Mouse (Mus musculus): ENCODE measurements at regions not wholly inside any gene's neighbourhood (a gene's known extent, or its start where the extent isn't known, plus 50 kb on each side); places are given as distances from the start of the nearest gene placed in this dataset.
A peak's percentile ranks its signal among the peaks of the same experiment; 100 is the strongest.

DNA sequence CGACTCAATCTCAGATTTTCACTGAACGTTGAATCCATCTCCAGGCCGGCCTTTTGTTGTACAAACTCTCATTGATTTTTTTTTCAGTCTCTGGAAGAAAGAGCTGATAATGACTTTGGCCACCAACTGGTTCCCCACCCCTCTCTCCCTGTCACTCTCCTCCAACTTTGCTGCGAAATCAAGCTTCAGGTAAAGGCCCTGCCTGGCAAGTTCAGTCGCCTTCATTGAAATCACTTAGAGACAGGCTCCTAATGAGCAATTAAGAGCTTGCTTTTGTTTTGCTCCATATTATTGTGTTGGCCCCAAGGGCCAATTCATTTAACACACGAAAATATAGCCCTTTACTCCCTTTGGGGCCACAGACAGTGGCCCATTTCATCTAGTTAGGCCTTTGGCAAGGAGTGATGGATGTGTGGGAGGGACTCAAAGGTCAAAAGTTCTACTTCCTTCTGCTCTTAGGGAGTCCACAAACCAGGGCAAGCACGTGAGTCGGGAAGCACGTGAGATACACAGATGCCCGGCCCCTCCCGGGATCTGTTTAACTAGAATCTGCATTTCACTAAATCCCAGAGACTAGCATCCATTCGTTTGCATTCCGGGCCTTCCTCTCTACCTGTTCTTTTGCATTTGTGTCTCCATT, 120.0 kb downstream of the Dact1 start:
- no peak for DNase-seq

GRCm38 (mm10) chr12:71430331-71430730, 120.6 kb downstream of the Dact1 start:
- no peak for DNase-seq

- no peak for DNase-seq
Observed at GRCm38 (mm10) chr12:71431116-71431515, 121.4 kb downstream of the Dact1 start.

DNA sequence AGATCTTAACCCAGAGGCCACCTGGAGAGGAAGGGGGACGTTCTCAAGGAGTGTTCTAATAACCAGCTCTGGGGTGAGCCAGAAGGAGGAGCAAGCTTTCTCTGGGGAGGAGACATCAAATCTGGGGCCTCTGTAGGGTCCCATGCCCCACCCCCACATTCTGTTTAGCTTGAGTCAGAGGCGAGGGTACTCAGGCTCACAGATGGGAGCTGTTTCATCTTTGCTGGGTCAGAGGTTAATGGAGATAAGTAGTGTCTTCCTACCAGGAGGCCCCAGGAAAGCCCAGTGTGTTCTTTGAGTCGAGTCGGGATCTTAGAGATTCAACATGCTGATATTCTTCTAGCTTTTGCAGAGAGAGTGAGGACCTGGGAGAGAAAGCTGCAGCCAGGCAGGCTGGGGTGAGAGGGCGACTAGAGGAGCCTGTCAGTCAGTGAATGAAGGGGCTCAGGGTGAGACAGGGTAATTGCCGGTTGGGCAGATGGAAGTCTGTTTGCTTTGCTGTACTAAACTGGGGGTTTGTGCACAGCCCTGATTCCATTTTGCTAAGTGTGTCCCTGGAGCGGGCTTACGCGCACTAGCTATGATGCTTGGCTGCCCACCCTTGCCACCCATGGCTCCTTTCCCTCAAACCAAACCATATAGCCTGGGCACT, 124.0 kb downstream of the Dact1 start:
- DNase-seq = no peak

- peak; percentile 83 for DNase-seq
Observed at GRCm38 (mm10) chr12:71438254-71438653, 128.6 kb downstream of the Dact1 start.

DNA sequence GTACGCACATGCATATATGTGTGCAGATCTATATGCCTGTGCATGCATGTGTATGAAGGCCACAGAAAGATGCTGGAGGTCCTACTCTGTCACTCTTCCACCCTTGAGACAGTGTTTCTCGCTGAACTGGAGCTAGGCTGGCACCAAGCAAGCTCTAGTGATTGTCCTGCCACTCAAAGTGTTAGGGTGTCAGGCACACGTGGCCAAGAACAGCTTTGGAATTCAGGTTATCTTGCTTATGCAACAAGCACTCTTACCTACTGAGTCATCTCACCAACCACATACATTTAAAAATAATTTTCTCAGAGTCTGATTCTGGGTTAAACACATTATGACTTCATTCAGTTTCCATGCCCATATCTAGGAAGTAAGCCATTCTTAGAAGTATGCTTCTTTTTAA, 131.2 kb downstream of the Dact1 start:
- DNase-seq = no peak

GRCm38 (mm10) chr12:71441272-71441671, 131.6 kb downstream of the Dact1 start:
- DNase-seq = no peak

DNA sequence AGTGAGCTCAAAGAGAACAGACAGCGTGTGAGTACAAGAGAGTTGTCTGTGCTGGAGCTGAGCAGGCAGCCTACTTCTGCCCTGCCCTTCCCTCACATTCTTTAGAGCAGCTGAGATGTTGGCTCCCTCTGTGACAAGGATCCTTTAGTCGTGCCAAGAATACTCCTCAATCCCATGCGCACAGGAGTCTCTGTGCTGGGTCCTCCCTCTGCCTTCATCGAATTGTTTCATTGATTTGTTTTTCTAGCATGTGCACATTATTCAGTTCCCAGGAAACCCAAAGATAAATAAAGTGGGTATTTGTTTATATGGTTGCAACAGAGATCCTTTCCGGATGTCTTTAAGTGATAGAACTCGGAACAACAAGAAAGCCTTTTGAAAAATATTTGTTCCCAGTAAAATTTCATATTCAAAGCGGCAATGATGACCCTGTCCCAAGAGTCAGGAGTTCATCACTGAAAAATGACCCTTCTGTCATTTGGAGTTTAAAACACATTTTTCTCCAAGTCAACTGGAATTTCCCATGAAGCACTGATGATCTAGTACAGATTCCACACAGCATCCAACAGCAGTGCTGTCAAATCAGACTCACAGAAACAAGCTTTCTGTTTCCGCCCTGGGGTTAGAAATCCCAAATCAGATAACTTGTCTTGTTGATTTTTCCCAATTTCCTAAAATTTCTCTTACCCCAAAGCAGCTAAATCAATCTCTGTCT, 136.7 kb downstream of the Dact1 start:
- no peak for DNase-seq

DNA sequence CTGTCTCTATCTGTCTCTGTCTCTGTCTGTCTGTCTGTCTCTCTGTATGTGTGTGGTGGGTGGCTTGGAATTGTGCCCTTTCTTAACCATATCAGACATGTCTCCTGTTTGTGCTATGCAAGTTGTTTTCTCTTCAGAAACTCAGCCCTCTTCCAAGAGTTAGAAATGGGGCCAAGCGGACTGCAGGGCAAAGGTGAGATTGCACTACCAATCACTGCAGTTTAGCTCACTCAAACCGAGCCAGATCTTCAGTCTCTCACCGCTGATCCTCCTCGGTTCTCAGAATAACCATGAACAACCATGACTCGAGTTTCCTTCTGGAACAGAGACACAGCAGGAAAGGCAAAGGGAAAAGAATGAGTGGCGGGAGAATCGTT, 137.2 kb downstream of the Dact1 start:
- no peak for DNase-seq

DNA sequence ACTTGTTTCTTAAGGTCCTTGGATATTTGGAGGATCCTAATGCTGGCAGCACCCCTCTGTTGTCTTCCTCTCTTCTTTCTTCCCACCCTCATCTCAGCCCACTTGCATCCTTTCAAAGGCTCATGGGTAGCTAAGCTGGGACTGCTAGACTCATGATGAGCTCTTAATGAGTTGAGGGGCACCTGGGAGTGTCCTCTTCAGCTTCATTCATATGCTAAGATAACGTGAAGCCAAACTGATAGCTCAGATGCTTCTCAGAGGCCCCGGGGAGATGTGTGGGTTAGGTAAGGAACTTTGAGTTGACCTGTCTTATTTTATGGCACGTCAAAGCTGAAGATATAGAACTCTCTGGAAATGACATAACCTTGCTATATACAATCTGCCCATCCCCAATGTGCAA, 139.3 kb downstream of the Dact1 start:
- no peak for DNase-seq

DNA sequence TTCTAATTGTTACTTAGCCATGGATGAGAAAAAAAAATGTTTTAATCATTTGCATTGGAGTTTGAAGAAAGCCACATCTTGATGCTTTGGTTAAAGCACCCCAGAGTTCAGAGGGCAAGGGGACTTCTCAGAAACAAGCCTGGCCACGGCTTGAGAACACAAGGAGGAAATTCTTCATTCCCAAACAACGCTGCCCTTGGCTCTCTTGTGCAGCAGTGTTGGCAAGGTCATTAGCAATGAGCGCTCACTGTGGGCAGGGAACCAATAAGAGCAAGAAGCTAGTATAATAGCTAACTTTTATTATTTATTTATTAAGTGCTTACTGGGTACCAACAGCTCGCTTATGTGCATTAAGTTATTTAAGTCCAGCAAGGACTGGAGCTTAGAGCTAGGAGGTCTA, 140.4 kb downstream of the Dact1 start:
- no peak for DNase-seq

DNA sequence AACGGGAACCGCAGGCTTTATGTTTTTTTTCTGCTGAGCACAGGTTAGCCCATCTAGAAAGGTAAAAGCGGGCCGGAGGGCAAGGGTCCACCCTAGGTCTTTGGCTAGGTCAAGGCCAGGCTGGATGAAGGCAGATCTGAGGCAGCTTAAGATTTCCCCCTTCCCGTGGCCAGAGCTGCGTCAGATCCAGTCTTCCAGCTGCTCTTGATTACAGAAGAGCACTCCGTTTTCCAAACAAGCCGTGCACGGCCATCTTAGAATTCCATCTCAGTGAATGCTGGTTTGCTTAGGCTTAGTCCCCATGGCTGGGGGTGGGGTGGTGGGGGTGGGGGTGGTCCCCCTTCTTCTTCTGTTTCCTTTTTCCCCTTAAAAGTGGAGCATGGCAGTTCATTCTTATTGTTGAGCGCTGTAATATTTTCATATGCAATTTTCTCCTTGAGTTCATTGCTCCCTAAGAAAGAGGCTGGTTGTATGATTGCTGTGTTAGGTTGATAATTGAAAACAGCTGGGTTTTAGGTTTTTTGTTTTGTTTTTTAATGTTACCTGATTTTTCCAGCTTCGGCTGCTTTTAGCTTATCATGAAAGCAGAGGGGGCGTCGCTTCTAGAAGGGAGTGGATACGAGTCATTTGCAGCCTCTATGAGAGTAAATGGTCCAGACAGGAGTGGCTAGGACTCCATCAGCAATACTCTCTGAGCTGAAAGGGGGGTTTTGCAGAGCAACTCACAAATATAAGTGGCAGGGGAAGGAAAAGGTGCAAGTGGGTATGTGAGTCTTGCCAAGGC, 141.2 kb downstream of the Dact1 start:
- no peak for DNase-seq

GRCm38 (mm10) chr12:71456900-71457299, 147.2 kb downstream of the Dact1 start:
- no peak for DNase-seq

GRCm38 (mm10) chr12:71458559-71459176, 149.0 kb downstream of the Dact1 start:
- no peak for DNase-seq

- no peak for DNase-seq
Observed at GRCm38 (mm10) chr12:71460643-71461042, 151.0 kb downstream of the Dact1 start.

DNA sequence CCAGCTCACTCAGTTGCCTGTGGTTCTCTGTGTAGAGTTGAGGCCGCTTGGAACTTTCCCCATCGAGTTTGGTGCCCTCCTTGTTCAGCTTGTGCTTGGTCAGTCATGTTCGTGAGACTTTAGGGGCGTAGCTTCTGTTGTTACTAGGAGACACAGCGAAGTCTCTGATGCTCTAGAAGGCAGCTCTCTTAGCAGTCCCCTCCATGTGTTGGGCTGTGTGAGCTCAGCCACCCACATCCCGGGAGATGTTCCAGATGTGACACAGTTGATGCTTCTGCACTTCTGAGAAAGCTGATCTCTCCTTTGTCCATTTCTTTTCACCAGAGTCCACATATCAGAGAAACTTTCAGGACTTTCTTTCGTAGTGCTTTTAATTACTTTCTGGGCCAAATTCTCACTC, 158.1 kb downstream of the Dact1 start:
- DNase-seq = no peak

- no peak for DNase-seq
Observed at GRCm38 (mm10) chr12:71468324-71468723, 158.6 kb downstream of the Dact1 start.

- no peak for DNase-seq
Observed at GRCm38 (mm10) chr12:71470983-71471715, 161.5 kb downstream of the Dact1 start.

DNA sequence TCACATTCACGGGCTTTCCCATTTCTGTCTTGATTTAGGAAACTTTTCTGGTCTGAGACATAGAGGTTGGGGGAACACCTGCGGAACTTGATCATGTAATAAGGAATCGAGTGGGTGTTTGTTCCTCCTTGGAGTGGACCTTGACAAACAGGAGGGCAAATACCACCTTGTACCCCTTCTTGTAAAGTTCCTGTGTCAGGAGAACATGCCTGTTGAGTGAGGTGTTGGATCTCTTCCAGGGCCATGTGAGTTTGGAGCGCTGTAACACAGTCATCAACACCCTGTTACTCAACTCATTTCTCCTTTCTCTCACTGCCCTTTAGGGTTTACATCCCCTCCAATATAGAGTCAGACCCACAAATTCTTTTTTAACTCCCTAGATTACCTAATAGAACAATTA, 162.0 kb downstream of the Dact1 start:
- no peak for DNase-seq

DNA sequence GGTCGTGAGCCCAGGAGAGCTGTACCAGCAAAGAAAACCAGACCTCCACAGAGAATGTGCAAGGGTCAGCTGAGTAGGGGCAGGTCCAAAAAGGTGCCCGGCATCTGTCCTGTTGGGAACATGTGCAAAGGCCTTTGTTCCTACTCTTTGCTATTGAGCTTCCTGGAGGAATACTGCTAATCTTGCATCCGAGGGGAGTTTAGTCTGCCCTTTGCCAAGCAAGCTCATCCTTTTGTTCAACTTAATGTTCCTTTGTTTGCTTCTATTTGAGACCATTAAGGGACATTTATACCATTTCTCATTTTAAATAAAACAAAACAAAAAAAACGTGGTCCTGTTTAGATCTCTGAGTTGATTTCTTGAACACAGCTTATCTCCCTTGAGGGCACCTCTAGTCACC, 166.6 kb downstream of the Dact1 start:
- DNase-seq = no peak

- DNase-seq = no peak
Observed at GRCm38 (mm10) chr12:71477691-71478090, 168.0 kb downstream of the Dact1 start.

- peak; percentile 39 for DNase-seq
Observed at GRCm38 (mm10) chr12:71481371-71481770, 171.7 kb downstream of the Dact1 start.
